Mouse (Mus musculus) 416B (cell line): ENCODE results near the gene Arl4c.

Experiments
- DNase-seq: peaks from one replicate; pipeline ENCODE4 v3.0.0; 2011; ENCODE audit warnings: low read depth

The Arl4c gene

DNA sequence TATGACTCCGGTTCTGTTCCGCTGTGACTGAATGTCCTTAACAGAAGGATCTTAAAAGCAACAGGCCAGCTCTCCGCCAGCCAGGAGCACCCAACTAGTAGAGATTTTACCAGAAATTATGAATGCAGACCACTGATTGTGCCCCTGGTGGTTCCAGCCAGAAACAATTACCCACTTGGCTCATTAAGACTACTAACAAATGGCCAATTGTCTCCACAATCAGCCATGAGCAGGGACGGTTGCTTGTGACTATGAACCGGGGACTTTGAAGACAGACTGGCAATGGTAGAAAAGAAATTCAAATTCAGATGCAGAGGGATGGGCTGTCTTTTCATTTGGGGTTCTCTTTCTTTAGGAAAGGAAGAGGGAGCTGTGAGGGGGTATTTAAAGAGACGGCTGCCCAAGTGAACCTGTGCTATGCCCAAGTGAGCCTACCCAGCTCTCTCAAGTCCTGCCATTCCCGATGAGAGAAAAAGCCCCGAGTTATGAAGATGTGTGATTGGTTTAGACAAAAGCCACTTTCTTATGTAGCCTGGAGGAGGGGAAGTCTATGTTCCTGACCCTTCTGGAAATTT lies 78.4 kb downstream of the Arl4c start:
- no peak for DNase-seq
